Mouse (Mus musculus) macrophage (primary cell): ENCODE data around the gene Resf1. TPM values are rescaled to one million over a fixed set of nuclear protein-coding genes. Genes with fewer than 3 reads are reported as not detected.
"Not testable (repeated sequence)": the region's sequence is repeated elsewhere in the genome, so short reads cannot be mapped to it uniquely, and the experiment has no call there.

Experiments used
- H3K27ac ChIP-seq: fragments of 350-480 bp; formaldehyde crosslinking; 2 replicates; pipeline ENCODE4 v1.9.0; 2021
- H3K36me3 ChIP-seq: fragments of 350-480 bp; formaldehyde crosslinking; 2 replicates; pipeline ENCODE4 v1.9.0; 2021; ENCODE audit errors: inconsistent target
- H3K4me3 ChIP-seq: fragments of 350-480 bp; formaldehyde crosslinking; 2 replicates; pipeline ENCODE4 v1.9.0; 2021; ENCODE audit errors: inconsistent target
- H3K79me2 ChIP-seq: fragments of 350-480 bp; formaldehyde crosslinking; 2 replicates; pipeline ENCODE4 v1.9.0; 2021; ENCODE audit errors: inconsistent target
- WGBS: methylation state at CpG from one replicate; pipeline ENCODE4 v1.1.7; 2026; ENCODE audit warnings: inconsistent platforms; ENCODE audit not compliant: missing documents; 5-methylcytosine and 5-hydroxymethylcytosine counted together
- polyA plus RNA-seq: library from polyadenylated mRNA; stranded (reverse); fragments of 250-400 nt; gene quantifications from 3 replicates; pipeline ENCODE4 v1.2.4, GENCODE M21; 2018; ENCODE audit warnings: inconsistent platforms
- total RNA-seq, 78 experiments: library from RNA; depleted of rRNA; stranded (reverse); fragments of 250-400 nt; gene quantifications; 1 replicate in 9 of 78; 2 replicates in 24 of 78; 3 replicates in 43 of 78; 4 replicates in 2 of 78; pipeline ENCODE4 v1.2.4; 2018; ENCODE audit warnings: inconsistent platforms in 56 of 78

Resf1 gene
- total RNA-seq (2018; cell fraction: chromatin; rRNA removed) = 1,000 to 10,000 TPM in 2 of 26 experiments, 100 to 1,000 TPM in 24; 240 to 1,192 (median 525) TPM
- 100 to 1,000 TPM in 8 of 26 experiments, 10 to 100 TPM in 18; 49.3 to 133 (median 69.6) TPM for total RNA-seq (2018; cell fraction: cytosol; rRNA removed)
- total RNA-seq (2018; cell fraction: nucleus; rRNA removed) = 100 to 1,000 TPM; 183 to 806 (median 358) TPM
- polyA plus RNA-seq = 17.9 to 42.9 TPM (median 39.0 TPM) in 3 replicates

DNA sequence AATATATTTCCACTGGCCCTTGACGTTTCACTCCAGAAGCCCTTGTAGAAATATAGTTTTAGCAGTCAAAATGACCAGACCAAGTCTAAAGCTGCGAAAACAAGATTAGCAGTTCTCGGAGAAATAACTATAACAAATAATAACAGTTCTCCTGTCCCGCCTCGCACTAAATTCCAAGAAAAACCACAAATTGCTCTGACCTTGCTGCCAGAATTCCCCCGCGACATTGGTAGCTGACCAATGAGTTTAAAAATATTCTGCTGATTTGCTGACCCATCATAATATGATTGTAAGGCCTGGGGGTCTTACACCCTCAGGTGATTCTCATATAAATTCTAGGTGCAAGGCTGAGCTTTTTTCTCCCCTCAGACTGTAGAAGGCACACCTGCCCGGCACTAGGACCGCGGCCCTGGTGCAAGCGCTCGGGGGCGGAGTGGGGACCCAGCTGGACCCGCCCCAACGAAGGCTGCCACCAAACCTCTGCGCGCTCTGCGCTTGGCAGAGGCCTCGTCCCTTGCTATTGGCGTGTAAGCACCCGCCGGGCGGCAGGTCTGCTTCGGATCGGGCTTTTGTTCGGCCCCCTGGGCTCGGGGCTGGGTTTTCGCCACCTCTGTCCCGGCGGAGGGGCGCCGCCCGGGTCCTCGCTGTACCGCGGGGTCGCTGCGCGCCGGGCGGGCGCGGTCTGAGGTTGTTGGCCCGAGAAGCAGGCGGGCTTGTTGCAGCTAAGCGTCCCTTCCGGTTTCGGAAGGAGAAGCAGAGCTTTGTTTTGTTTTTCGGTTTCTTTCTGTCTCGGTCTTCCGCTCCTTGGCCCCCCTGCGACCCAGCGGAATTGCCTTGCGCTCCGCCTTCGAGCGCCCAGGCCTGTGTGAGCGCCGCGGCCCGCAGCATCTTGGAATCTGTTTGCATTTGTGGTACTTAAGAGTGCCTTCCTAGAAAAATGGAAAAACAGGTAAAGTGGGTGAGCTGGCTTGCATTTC lies at the start of gene Resf1:
TSS of gene Resf1 (plus strand) at position 459 of the 977 bp plus-strand sequence.
- H3K27ac ChIP-seq = peak within 1 kb of the TSS; percentile 77
- peak within 1 kb of the TSS; percentile 68 for H3K4me3 ChIP-seq
- H3K36me3 ChIP-seq = peaks cover 21% of the 10 kb centered on the region
- 4% methylated on average over 48 of the region's 61 CpGs for WGBS
- peaks cover 66% of the 10 kb centered on the region for H3K79me2 ChIP-seq

- Histone ChIP-seq H3K4me3 (no peak overlapping the region), H3K79me2 (no peaks in the 10 kb centered on the region), H3K36me3 (no peaks in the 10 kb centered on the region), H3K27ac (peak overlapping the region; percentile 64)
- 43% methylated on average over 3 of the region's 3 CpGs for WGBS
These were observed 48.4 kb upstream of the Resf1 start for GRCm38 (mm10) chr6:149260801-149261239.

DNA sequence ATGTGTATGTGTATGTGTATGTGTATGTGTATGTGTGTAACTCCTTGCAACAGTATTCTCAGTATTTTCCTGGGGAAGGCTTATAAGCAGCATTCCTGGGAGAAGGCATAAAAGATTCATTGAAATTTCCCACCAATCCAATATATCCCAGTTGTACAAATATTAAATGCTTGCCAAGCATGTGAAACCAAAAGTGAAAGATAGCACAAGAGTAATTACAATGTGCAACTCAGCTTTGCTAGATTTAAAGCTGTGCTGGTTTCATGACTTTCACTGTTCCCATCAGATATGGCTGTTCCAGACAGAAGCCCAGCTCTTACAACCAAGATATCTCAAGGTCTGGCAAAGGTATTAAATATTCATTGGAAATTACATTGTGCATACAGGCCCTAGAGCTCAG lies 41.3 kb upstream of the Resf1 start:
- H3K27ac ChIP-seq = no peak overlapping the region
- no peaks in the 10 kb centered on the region for H3K36me3 ChIP-seq
- H3K79me2 ChIP-seq = no peaks in the 10 kb centered on the region
- no peak overlapping the region for H3K4me3 ChIP-seq

- Histone ChIP-seq H3K79me2 (no peaks in the 10 kb centered on the region), H3K36me3 (no peaks in the 10 kb centered on the region), H3K4me3 (no peak overlapping the region), H3K27ac (no peak overlapping the region)
- 89% methylated on average over 2 of the region's 2 CpGs for WGBS
These were observed 30.9 kb upstream of the Resf1 start for GRCm38 (mm10) chr6:149278248-149278731.

- Histone ChIP-seq H3K79me2 (no peaks in the 10 kb centered on the region), H3K27ac (no peak overlapping the region), H3K36me3 (no peaks in the 10 kb centered on the region), H3K4me3 (no peak overlapping the region)
- WGBS = 100% methylated on average over 1 of the region's 1 CpGs
These were observed 30.3 kb upstream of the Resf1 start for GRCm38 (mm10) chr6:149278866-149279265.

- Histone ChIP-seq H3K36me3 (no peaks in the 10 kb centered on the region), H3K27ac (no peak overlapping the region), H3K4me3 (no peak overlapping the region), H3K79me2 (no peaks in the 10 kb centered on the region)
These were observed 28.7 kb upstream of the Resf1 start for GRCm38 (mm10) chr6:149280511-149280910.

GRCm38 (mm10) chr6:149288190-149288589 lies 21.0 kb upstream of the Resf1 start:
- H3K36me3 ChIP-seq, H3K27ac ChIP-seq, H3K4me3 ChIP-seq, H3K79me2 ChIP-seq: not testable (repeated sequence)
- 97% methylated on average over 6 of the region's 9 CpGs for WGBS

DNA sequence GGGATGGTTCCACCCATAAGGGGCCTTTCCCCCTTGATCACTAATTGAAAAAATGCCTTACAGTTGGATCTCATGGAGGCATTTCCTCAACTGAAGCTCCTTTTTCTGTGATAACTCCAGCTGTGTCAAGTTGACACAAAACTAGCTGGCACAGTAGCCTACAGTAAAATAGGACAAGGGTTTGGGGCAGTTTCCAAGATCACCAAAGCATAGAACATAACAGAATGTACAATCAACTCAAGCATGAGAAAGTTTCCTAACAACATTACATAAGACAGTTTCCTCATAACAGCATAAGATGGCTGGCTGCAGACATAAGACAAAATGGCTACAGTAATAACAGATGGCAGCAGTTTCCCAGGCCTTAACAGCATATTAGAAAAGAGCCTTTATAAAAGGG lies 6.0 kb upstream of the Resf1 start:
- not testable (repeated sequence) for H3K27ac ChIP-seq, H3K4me3 ChIP-seq
- H3K36me3 ChIP-seq = peaks cover 33% of the 10 kb centered on the region
- peaks cover 13% of the 10 kb centered on the region for H3K79me2 ChIP-seq

- Histone ChIP-seq H3K27ac (peak overlapping the region; percentile 12; the same call in 1 of the 2 replicates), H3K79me2 (peaks cover 44% of the 10 kb centered on the region), H3K4me3 (no peak overlapping the region), H3K36me3 (peaks cover 33% of the 10 kb centered on the region)
- 94% methylated on average over 2 of the region's 2 CpGs for WGBS
These were observed 2.1 kb upstream of the Resf1 start for GRCm38 (mm10) chr6:149307092-149307491.

DNA sequence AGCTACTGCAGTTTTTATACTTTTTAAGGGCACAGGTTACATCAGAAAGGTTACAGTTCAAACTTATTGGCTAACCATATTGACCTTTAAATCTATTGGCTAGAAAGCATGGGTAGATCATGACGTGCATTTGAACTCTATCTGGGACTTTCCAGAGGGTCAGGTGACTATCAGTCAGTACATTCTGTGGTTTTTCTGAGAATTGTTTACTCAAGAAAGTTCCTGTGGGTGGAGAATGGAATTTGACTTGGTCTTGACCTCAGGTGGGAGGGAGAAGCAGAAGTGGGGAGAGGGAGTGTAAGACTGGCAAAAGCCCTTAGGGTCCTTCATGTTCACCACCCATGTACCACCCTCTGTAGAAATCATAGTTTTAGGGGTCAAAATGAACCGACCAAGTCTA lies 1.4 kb upstream of the Resf1 start:
- Histone ChIP-seq H3K4me3 (no peak overlapping the region), H3K79me2 (peaks cover 51% of the 10 kb centered on the region), H3K27ac (no peak overlapping the region), H3K36me3 (peaks cover 33% of the 10 kb centered on the region)
- 59% methylated on average over 2 of the region's 2 CpGs for WGBS

DNA sequence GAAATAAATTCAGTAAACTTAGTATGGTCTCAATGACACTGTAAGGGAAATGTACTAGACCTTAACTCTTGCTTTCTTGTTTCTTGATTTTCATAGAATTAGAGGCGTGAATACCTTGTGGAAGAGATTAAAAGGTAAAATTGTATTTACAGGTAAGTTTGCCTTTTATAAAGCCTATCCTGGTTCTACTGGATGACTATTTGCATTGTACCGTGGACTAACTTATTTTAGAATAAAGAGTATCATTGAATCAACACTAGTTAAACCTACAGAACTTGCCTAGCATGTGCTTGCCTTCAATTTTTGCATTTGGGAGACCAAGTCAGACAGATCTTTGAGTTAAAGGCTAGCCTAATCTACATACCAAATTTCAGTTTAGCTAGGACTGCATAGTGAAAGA lies 1.0 kb downstream of the Resf1 start:
- 77% methylated on average over 2 of the region's 2 CpGs for WGBS
- Histone ChIP-seq H3K4me3 (peak overlapping the region; percentile 68), H3K27ac (peak overlapping the region; percentile 77)

DNA sequence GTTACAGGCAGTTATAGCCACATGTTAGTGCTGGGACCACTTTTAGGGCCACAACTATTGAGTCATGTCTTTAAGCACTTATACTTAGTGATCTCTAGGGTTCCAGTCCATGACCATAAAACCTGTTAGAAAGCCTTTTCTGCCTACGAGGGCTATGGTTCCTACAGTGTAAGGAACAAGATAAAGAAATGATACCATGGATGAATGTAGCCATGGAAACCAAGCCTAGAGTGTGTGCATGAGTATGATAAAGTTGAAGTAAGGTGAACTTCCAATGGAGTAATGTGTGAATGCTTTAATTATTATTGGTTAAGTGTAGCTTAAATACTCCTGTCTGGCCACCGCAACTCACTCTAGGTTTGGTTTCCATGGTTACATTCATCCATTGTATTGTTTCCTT lies 1.8 kb downstream of the Resf1 start:
- 84% methylated on average over 2 of the region's 2 CpGs for WGBS
- H3K27ac ChIP-seq = peak overlapping the region; percentile 77
- peak overlapping the region; percentile 68 for H3K4me3 ChIP-seq
- H3K79me2 ChIP-seq = peaks cover 84% of the 10 kb centered on the region
- peaks cover 3% of the 10 kb centered on the region; the same call in 1 of the 2 replicates for H3K36me3 ChIP-seq

More for the DNA sequence above, 1.0 kb downstream of the Resf1 start:
- Histone ChIP-seq H3K36me3 (peaks cover 11% of the 10 kb centered on the region), H3K79me2 (peaks cover 75% of the 10 kb centered on the region)

DNA sequence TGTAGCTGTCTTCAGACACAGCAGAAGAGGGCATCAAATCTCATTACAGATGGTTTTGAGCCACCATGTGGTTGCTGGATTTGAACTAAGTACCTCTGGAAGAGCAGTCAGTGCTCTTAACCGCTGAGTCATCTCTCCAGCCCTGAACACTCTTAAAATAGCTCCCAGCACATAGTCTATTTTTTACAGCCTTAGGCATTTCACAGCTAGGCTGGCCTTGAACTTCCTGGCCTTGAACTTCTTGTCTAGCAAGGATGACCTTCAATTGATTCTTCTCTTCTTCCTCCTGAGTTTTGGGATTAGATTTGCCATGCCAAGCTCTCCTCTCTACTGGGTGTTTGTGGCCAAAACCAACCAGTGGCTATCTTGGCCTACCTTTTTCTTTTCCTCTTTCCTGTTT lies 2.6 kb downstream of the Resf1 start:
- Histone ChIP-seq H3K4me3 (no peak overlapping the region), H3K36me3 (no peaks in the 10 kb centered on the region), H3K27ac (peak overlapping the region; percentile 77; the same call in 1 of the 2 replicates), H3K79me2 (peaks cover 91% of the 10 kb centered on the region)
- WGBS = 42% methylated on average over 1 of the region's 1 CpGs

- peaks cover 92% of the 10 kb centered on the region for H3K79me2 ChIP-seq
- no peaks in the 10 kb centered on the region for H3K36me3 ChIP-seq
- no peak overlapping the region for H3K4me3 ChIP-seq
- 100% methylated on average over 1 of the region's 1 CpGs for WGBS
- H3K27ac ChIP-seq = peak overlapping the region; percentile 0; the same call in 1 of the 2 replicates
These were observed 3.0 kb downstream of the Resf1 start for GRCm38 (mm10) chr6:149312221-149312620.

- Histone ChIP-seq H3K36me3 (peaks cover 26% of the 10 kb centered on the region), H3K79me2 (peaks cover 100% of the 10 kb centered on the region), H3K4me3 (no peak overlapping the region), H3K27ac (peak overlapping the region; percentile 31)
- WGBS = 34% methylated on average over 2 of the region's 2 CpGs
These were observed 5.7 kb downstream of the Resf1 start for GRCm38 (mm10) chr6:149314918-149315317.
